In genomic region chr11:69095511-69096231, GRCm38 (mm10) we compare ENCODE assay signal across 8 mouse cellular contexts. TPM values are rescaled to one million over a fixed set of nuclear protein-coding genes. Genes with fewer than 3 reads are reported as not detected.
A peak's percentile ranks its signal among the peaks of the same experiment; 100 is the strongest.
DNase-seq lines count a peak whose midpoint lies in the region; ATAC-seq lines count a peak whose summit lies in the region.

No protein-coding gene starts in this region.

- H3K9ac ChIP-seq in kidney, embryonic 16.5 days (replicated peaks; ENCODE audit: low read length), result peak overlapping the region; percentile 69

- intact Hi-C loops in gastrocnemius, postnatal 36 days (cut with DNase I), result loop anchor here (10.0 kb wide), 2 partner anchors 319 to 889 kb away; partner anchors contain the start of genes Ctdnep1, Elp5 and Kdm6b

- WGBS in kidney, embryonic 16.5 days, result under 1% methylated on average over 27 of the region's 27 CpGs

- no peaks in the 10 kb centered on the region for H3K27me3 ChIP-seq in kidney, embryonic 16.5 days (ENCODE audit: insufficient read depth, low read length)

- peak overlapping the region; percentile 86 for H3K4me2 ChIP-seq in kidney, embryonic 16.5 days (replicated peaks; ENCODE audit: low read depth, low read length)

- H3K9me3 ChIP-seq in kidney, embryonic 16.5 days (ENCODE audit: low read length), result no peaks in the 10 kb centered on the region

- peak overlapping the region; percentile 89 for H3K27ac ChIP-seq in kidney, embryonic 16.5 days (ENCODE audit: low read length)

- H3K36me3 ChIP-seq in kidney, embryonic 16.5 days (ENCODE audit: insufficient read depth, low read length), result peaks cover 13% of the 10 kb centered on the region; the same call in 1 of the 2 replicates

- peak overlapping the region; percentile 67 for H3K4me3 ChIP-seq in kidney, embryonic 16.5 days (ENCODE audit: low read length)

- peaks cover 52% of the 10 kb centered on the region for H3K4me1 ChIP-seq in kidney, embryonic 16.5 days (ENCODE audit: insufficient read depth, low read length)

- peak; percentile 48 for DNase-seq in gastrocnemius, postnatal 25 days
- no peak for DNase-seq in gastrocnemius, postnatal 36 days
- DNase-seq in NIH3T3 (ENCODE audit: low read depth), result peak; percentile 47
- DNase-seq in heart, adult 8-10 months (ENCODE audit: low spot score), result peak; percentile 60
- peak; percentile 80 for DNase-seq in lung, postnatal 36 days
- DNase-seq in thymus, postnatal 0 days (ENCODE audit: low spot score), result peak; percentile 61
- DNase-seq in urinary bladder, postnatal 25 days (ENCODE audit: low spot score), result no peak

- ATAC-seq in kidney, embryonic 16.5 days (ENCODE audit: low FRiP score, low TSS enrichment), result no peak

RNA-seq across cellular contexts. Expression of gene Per1, which starts 0.7 kb away (rescaled TPM):
- total RNA-seq in gastrocnemius, postnatal 25 days (2021), result 10 to 100 TPM; 21.0 to 50.8 TPM
- total RNA-seq in gastrocnemius, postnatal 36 days (2021), result 10 to 100 TPM; 60.9 to 89.0 TPM
- 10 to 100 TPM; 33.3 to 81.2 (median 48.5) TPM for total RNA-seq in heart, adult 8-10 months (2022)
- polyA plus RNA-seq in kidney, embryonic 16.5 days (2015; fragmentation: Nextera tagmentation; extraction: Ambion mirVana), result 11.4 and 15.6 TPM in 2 replicates
- 3.5 and 4.7 TPM in 2 replicates for polyA plus RNA-seq in thymus, postnatal 0 days (2015; fragmentation: Nextera tagmentation; extraction: Ambion mirVana)

RNA-seq across cellular contexts. Expression of gene Vamp2, which starts 7.4 kb away (rescaled TPM):
- total RNA-seq in gastrocnemius, postnatal 25 days (2021), result 10 to 100 TPM; 34.9 to 35.2 TPM
- total RNA-seq in gastrocnemius, postnatal 36 days (2021), result 10 to 100 TPM; 26.7 to 38.1 TPM
- 10 to 100 TPM; 57.1 to 72.2 (median 68.6) TPM for total RNA-seq in heart, adult 8-10 months (2022)
- polyA plus RNA-seq in kidney, embryonic 16.5 days (2015; fragmentation: Nextera tagmentation; extraction: Ambion mirVana), result 81.5 and 114 TPM in 2 replicates
- 35.9 and 38.5 TPM in 2 replicates for polyA plus RNA-seq in thymus, postnatal 0 days (2015; fragmentation: Nextera tagmentation; extraction: Ambion mirVana)

RNA-seq across cellular contexts. Expression of gene Hes7, which starts 24.5 kb away (rescaled TPM):
- not detected for total RNA-seq in gastrocnemius, postnatal 25 days (2021)
- total RNA-seq in gastrocnemius, postnatal 36 days (2021), result not detected
- total RNA-seq in heart, adult 8-10 months (2022), result under 1 TPM in 1 of 4 experiments, not detected in 3; 0.12 TPM
- 0.39 and 0.51 TPM in 2 replicates for polyA plus RNA-seq in kidney, embryonic 16.5 days (2015; fragmentation: Nextera tagmentation; extraction: Ambion mirVana)
- polyA plus RNA-seq in thymus, postnatal 0 days (2015; fragmentation: Nextera tagmentation; extraction: Ambion mirVana), result 0.39 and 0.71 TPM in 2 replicates

RNA-seq across cellular contexts. Expression of gene Tmem107, which starts 25.1 kb away (rescaled TPM):
- total RNA-seq in gastrocnemius, postnatal 25 days (2021), result 1 to 10 TPM; 3.9 to 4.1 TPM
- total RNA-seq in gastrocnemius, postnatal 36 days (2021), result 1 to 10 TPM; 3.4 TPM
- total RNA-seq in heart, adult 8-10 months (2022), result 1 to 10 TPM; 6.3 to 8.4 (median 7.5) TPM
- polyA plus RNA-seq in kidney, embryonic 16.5 days (2015; fragmentation: Nextera tagmentation; extraction: Ambion mirVana), result 61.0 and 68.1 TPM in 2 replicates
- polyA plus RNA-seq in thymus, postnatal 0 days (2015; fragmentation: Nextera tagmentation; extraction: Ambion mirVana), result 29.8 and 33.2 TPM in 2 replicates

RNA-seq across cellular contexts. Expression of gene 9130213A22Rik, which starts 26.7 kb away (rescaled TPM):
- under 1 TPM in 1 of 2 experiments, not detected in 1; 0.21 TPM for total RNA-seq in gastrocnemius, postnatal 25 days (2021)
- total RNA-seq in gastrocnemius, postnatal 36 days (2021), result not detected
- total RNA-seq in heart, adult 8-10 months (2022), result under 1 TPM; 0.16 to 0.60 (median 0.38) TPM
- polyA plus RNA-seq in kidney, embryonic 16.5 days (2015; fragmentation: Nextera tagmentation; extraction: Ambion mirVana), result 0.33 and 0.42 TPM in 2 replicates
- polyA plus RNA-seq in thymus, postnatal 0 days (2015; fragmentation: Nextera tagmentation; extraction: Ambion mirVana), result 0.49 and 0.64 TPM in 2 replicates

Comparison
In these comparisons a context has a peak if more than half of its experiments do, and no peak if none do; other contexts are left out.
1. DNase-seq: peak in gastrocnemius, postnatal 25 days (single experiment), NIH3T3 (single experiment), heart, adult 8-10 months (single experiment), lung, postnatal 36 days (single experiment) and thymus, postnatal 0 days (single experiment); none in gastrocnemius, postnatal 36 days (0 of 2) and urinary bladder, postnatal 25 days (single experiment).